Mouse (Mus musculus): ENCODE data around the gene Sprr2h. TPM values are rescaled to one million over a fixed set of nuclear protein-coding genes. Genes with fewer than 3 reads are reported as not detected.

The Sprr2h gene
- not detected in 2 replicates for total RNA-seq (2015; ENCODE audit: low replicate concordance)
- not detected in 2 replicates for total RNA-seq (2017; ENCODE audit: low replicate concordance)

GRCm38 (mm10) chr3:92385385-92385784 is at the start of gene Sprr2h:
Sprr2h (plus strand) TSS chr3:92385685.
- ATAC-seq (replicated peaks; ENCODE audit: low FRiP score, poor library complexity, severe bottlenecking): no peak

- no peak for ATAC-seq (replicated peaks; ENCODE audit: low FRiP score, poor library complexity, severe bottlenecking)
Measured at GRCm38 (mm10) chr3:92336278-92336677, 49.2 kb upstream of the Sprr2h start.

DNA sequence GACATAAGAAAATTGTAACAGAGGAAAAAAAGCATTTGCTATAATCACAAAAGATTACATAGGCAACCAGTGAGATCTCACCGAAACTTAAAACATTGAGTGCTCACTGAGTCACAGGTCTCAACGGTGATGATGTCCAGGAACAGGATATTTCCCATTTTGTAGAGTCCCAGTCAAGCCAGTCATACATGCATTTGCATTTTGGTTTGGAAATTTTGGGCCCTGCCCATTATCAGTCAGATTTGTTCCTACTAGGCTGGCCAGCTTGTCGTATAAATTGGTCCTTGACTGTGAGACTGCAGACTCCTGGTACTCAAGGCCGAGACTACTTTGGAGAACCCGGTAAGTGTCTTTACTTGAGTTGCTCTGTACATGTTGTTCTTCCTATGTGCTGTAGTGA is 46.6 kb upstream of the Sprr2h start, which contains the start of gene Sprr2d:
TSS of gene Sprr2d (plus strand) at position 301 of the 400 bp plus-strand sequence.
- no peak for ATAC-seq (replicated peaks; ENCODE audit: low FRiP score, poor library complexity, severe bottlenecking)

DNA sequence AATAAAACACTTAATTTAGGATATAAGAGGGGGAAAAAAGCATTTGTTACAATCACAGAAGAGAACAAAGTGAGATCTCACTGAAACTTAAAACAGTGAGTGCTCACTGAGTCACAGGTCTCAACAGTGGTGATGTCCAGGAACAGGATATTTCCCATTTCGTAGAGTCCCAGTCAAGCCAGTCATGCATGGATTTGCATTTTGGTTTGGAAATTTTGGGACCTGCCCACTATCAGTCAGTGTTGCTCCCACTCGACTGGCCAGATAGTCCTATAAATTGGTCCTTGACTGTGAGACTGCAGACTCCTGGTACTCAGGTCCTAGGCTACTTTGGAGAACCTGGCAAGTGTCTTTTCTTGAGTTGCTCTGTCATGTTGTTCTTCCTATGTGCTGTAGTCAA is 33.6 kb upstream of the Sprr2h start, which contains the start of gene Sprr2e:
TSS of gene Sprr2e (plus strand) at position 301 of the 400 bp plus-strand sequence.
- ATAC-seq (replicated peaks; ENCODE audit: low FRiP score, poor library complexity, severe bottlenecking): no peak

GRCm38 (mm10) chr3:92361619-92362018 is 23.9 kb upstream of the Sprr2h start:
- ATAC-seq (replicated peaks; ENCODE audit: low FRiP score, poor library complexity, severe bottlenecking): no peak

- ATAC-seq (replicated peaks; ENCODE audit: low FRiP score, poor library complexity, severe bottlenecking): no peak
Measured at GRCm38 (mm10) chr3:92364887-92365286, 20.6 kb upstream of the Sprr2h start, which contains the start of gene Sprr2f. Sprr2f (plus strand) TSS chr3:92365187.

- ATAC-seq (replicated peaks; ENCODE audit: low FRiP score, poor library complexity, severe bottlenecking): no peak
Measured at GRCm38 (mm10) chr3:92373613-92374012, 11.9 kb upstream of the Sprr2h start.

GRCm38 (mm10) chr3:92394301-92394700 is 8.8 kb downstream of the Sprr2h start:
- no peak for ATAC-seq (replicated peaks; ENCODE audit: low FRiP score, poor library complexity, severe bottlenecking)

- ATAC-seq (replicated peaks; ENCODE audit: low FRiP score, poor library complexity, severe bottlenecking): no peak
Measured at GRCm38 (mm10) chr3:92407691-92408090, 22.2 kb downstream of the Sprr2h start, which contains the start of gene Sprr2i. Sprr2i (plus strand) TSS chr3:92407991.

- ATAC-seq (replicated peaks; ENCODE audit: low FRiP score, poor library complexity, severe bottlenecking): no peak
Measured at GRCm38 (mm10) chr3:92417782-92418181, 32.3 kb downstream of the Sprr2h start, which contains the start of gene Sprr2j-ps. Sprr2j-ps (plus strand) TSS chr3:92418082.

GRCm38 (mm10) chr3:92429323-92429722 is 43.8 kb downstream of the Sprr2h start, which contains the start of gene Gm9774:
Gm9774 (minus strand) TSS chr3:92429423.
- ATAC-seq (replicated peaks; ENCODE audit: low FRiP score, poor library complexity, severe bottlenecking): no peak

DNA sequence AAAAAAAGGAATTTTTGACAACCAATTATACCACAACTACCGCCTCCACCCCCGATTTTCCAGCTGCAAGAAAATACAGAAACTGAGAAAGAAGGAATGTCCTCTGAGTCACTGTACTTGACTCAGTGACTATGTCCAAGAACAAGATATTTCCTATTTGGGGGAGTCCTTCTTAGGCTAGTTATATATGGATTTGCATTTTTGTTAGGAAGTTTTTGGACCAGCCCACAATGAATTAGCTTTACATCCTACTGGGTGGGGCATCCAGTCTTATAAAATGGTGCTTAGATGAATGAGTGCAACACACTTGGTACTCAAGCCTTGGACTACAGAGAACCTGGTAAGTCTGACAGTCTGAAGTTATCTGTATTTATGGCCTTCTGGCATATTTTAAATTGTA is 46.8 kb downstream of the Sprr2h start, which contains the start of gene Sprr2k:
TSS of gene Sprr2k (plus strand) at position 301 of the 400 bp plus-strand sequence.
- no peak for ATAC-seq (replicated peaks; ENCODE audit: low FRiP score, poor library complexity, severe bottlenecking)

Other genes with a start within 250 kb of the Sprr2h start
- gene Lelp1, start 242.9 kb upstream of the Sprr2h start, total RNA-seq (2015; ENCODE audit: low replicate concordance): not detected in 2 replicates
- not detected in 2 replicates for gene Lelp1, start 242.9 kb upstream of the Sprr2h start, total RNA-seq (2017; ENCODE audit: low replicate concordance)
- gene Sprr2a1, start 169.9 kb upstream of the Sprr2h start, total RNA-seq (2015; ENCODE audit: low replicate concordance): not detected in 2 replicates
- gene Sprr2a1, start 169.9 kb upstream of the Sprr2h start, total RNA-seq (2017; ENCODE audit: low replicate concordance): not detected in 2 replicates
- 0.58 TPM in 1 of 2 replicates, not detected in the other for gene Sprr2a2, start 169.8 kb upstream of the Sprr2h start, total RNA-seq (2015; ENCODE audit: low replicate concordance)
- 0.56 and 0.85 TPM in 2 replicates for gene Sprr2a2, start 169.8 kb upstream of the Sprr2h start, total RNA-seq (2017; ENCODE audit: low replicate concordance)
- not detected in 2 replicates for gene Sprr2a3, start 100.3 kb upstream of the Sprr2h start, total RNA-seq (2015; ENCODE audit: low replicate concordance)
- gene Sprr2a3, start 100.3 kb upstream of the Sprr2h start, total RNA-seq (2017; ENCODE audit: low replicate concordance): not detected in 2 replicates
- gene Sprr2b, start 69.1 kb upstream of the Sprr2h start, total RNA-seq (2015; ENCODE audit: low replicate concordance): not detected in 2 replicates
- gene Sprr2b, start 69.1 kb upstream of the Sprr2h start, total RNA-seq (2017; ENCODE audit: low replicate concordance): not detected in 2 replicates
- gene Sprr2d, start 46.5 kb upstream of the Sprr2h start, total RNA-seq (2015; ENCODE audit: low replicate concordance): not detected in 2 replicates
- gene Sprr2d, start 46.5 kb upstream of the Sprr2h start, total RNA-seq (2017; ENCODE audit: low replicate concordance): not detected in 2 replicates
- not detected in 2 replicates for gene Sprr2e, start 33.5 kb upstream of the Sprr2h start, total RNA-seq (2015; ENCODE audit: low replicate concordance)
- not detected in 2 replicates for gene Sprr2e, start 33.5 kb upstream of the Sprr2h start, total RNA-seq (2017; ENCODE audit: low replicate concordance)
- gene Sprr2f, start 20.5 kb upstream of the Sprr2h start, total RNA-seq (2015; ENCODE audit: low replicate concordance): not detected in 2 replicates
- gene Sprr2f, start 20.5 kb upstream of the Sprr2h start, total RNA-seq (2017; ENCODE audit: low replicate concordance): not detected in 2 replicates
- gene Sprr2i, start 22.3 kb downstream of the Sprr2h start, total RNA-seq (2015; ENCODE audit: low replicate concordance): not detected in 2 replicates
- gene Sprr2i, start 22.3 kb downstream of the Sprr2h start, total RNA-seq (2017; ENCODE audit: low replicate concordance): not detected in 2 replicates
- gene Sprr2j-ps, start 32.4 kb downstream of the Sprr2h start, total RNA-seq (2015; ENCODE audit: low replicate concordance): not detected in 2 replicates
- not detected in 2 replicates for gene Sprr2j-ps, start 32.4 kb downstream of the Sprr2h start, total RNA-seq (2017; ENCODE audit: low replicate concordance)
- gene Gm9774, start 43.7 kb downstream of the Sprr2h start, total RNA-seq (2015; ENCODE audit: low replicate concordance): 5.2 and 17.7 TPM in 2 replicates
- 0.34 and 2.9 TPM in 2 replicates for gene Gm9774, start 43.7 kb downstream of the Sprr2h start, total RNA-seq (2017; ENCODE audit: low replicate concordance)
- not detected in 2 replicates for gene Sprr2k, start 46.9 kb downstream of the Sprr2h start, total RNA-seq (2015; ENCODE audit: low replicate concordance)
- gene Sprr2k, start 46.9 kb downstream of the Sprr2h start, total RNA-seq (2017; ENCODE audit: low replicate concordance): not detected in 2 replicates
- not detected in 2 replicates for gene Sprr1b, start 53.1 kb downstream of the Sprr2h start, total RNA-seq (2015; ENCODE audit: low replicate concordance)
- gene Sprr1b, start 53.1 kb downstream of the Sprr2h start, total RNA-seq (2017; ENCODE audit: low replicate concordance): not detected in 2 replicates
- not detected in 2 replicates for gene Sprr3, start 73.0 kb downstream of the Sprr2h start, total RNA-seq (2015; ENCODE audit: low replicate concordance)
- not detected in 2 replicates for gene Sprr3, start 73.0 kb downstream of the Sprr2h start, total RNA-seq (2017; ENCODE audit: low replicate concordance)
- gene Sprr1a, start 100.2 kb downstream of the Sprr2h start, total RNA-seq (2015; ENCODE audit: low replicate concordance): not detected in 2 replicates
- gene Sprr1a, start 100.2 kb downstream of the Sprr2h start, total RNA-seq (2017; ENCODE audit: low replicate concordance): not detected in 2 replicates
- not detected in 2 replicates for gene Sprr4, start 114.8 kb downstream of the Sprr2h start, total RNA-seq (2015; ENCODE audit: low replicate concordance)
- not detected in 2 replicates for gene Sprr4, start 114.8 kb downstream of the Sprr2h start, total RNA-seq (2017; ENCODE audit: low replicate concordance)
- gene 2310046K23Rik, start 148.8 kb downstream of the Sprr2h start, total RNA-seq (2015; ENCODE audit: low replicate concordance): not detected in 2 replicates
- gene 2310046K23Rik, start 148.8 kb downstream of the Sprr2h start, total RNA-seq (2017; ENCODE audit: low replicate concordance): not detected in 2 replicates
- gene Ivl, start 188.1 kb downstream of the Sprr2h start, total RNA-seq (2015; ENCODE audit: low replicate concordance): 1.0 TPM in 1 of 2 replicates, not detected in the other
- gene Ivl, start 188.1 kb downstream of the Sprr2h start, total RNA-seq (2017; ENCODE audit: low replicate concordance): 0.56 TPM in 1 of 2 replicates, not detected in the other
- gene Smcp, start 203.3 kb downstream of the Sprr2h start, total RNA-seq (2015; ENCODE audit: low replicate concordance): not detected in 2 replicates
- not detected in 2 replicates for gene Smcp, start 203.3 kb downstream of the Sprr2h start, total RNA-seq (2017; ENCODE audit: low replicate concordance)
- gene 2210017I01Rik, start 221.8 kb downstream of the Sprr2h start, total RNA-seq (2015; ENCODE audit: low replicate concordance): not detected in 2 replicates
- gene 2210017I01Rik, start 221.8 kb downstream of the Sprr2h start, total RNA-seq (2017; ENCODE audit: low replicate concordance): not detected in 2 replicates
- gene Lce6a, start 236.0 kb downstream of the Sprr2h start, total RNA-seq (2015; ENCODE audit: low replicate concordance): not detected in 2 replicates
- gene Lce6a, start 236.0 kb downstream of the Sprr2h start, total RNA-seq (2017; ENCODE audit: low replicate concordance): not detected in 2 replicates